Mouse (Mus musculus) layer of hippocampus, postnatal 36 days (tissue): ENCODE data around the gene Rnf145. TPM values are rescaled to one million over a fixed set of nuclear protein-coding genes. Genes with fewer than 3 reads are reported as not detected.

Experiments used
- DNase-seq, 2 experiments: peaks; one replicate each; pipeline ENCODE4 v3.0.0; 2022
- total RNA-seq, 2 experiments: library from RNA; stranded (reverse); gene quantifications; 2 replicates each; pipeline ENCODE4 v1.2.3; 2021

Rnf145 gene
- 100 to 1,000 TPM in 1 of 2 experiments, 10 to 100 TPM in 1; 98.8 to 105 TPM for total RNA-seq

DNA sequence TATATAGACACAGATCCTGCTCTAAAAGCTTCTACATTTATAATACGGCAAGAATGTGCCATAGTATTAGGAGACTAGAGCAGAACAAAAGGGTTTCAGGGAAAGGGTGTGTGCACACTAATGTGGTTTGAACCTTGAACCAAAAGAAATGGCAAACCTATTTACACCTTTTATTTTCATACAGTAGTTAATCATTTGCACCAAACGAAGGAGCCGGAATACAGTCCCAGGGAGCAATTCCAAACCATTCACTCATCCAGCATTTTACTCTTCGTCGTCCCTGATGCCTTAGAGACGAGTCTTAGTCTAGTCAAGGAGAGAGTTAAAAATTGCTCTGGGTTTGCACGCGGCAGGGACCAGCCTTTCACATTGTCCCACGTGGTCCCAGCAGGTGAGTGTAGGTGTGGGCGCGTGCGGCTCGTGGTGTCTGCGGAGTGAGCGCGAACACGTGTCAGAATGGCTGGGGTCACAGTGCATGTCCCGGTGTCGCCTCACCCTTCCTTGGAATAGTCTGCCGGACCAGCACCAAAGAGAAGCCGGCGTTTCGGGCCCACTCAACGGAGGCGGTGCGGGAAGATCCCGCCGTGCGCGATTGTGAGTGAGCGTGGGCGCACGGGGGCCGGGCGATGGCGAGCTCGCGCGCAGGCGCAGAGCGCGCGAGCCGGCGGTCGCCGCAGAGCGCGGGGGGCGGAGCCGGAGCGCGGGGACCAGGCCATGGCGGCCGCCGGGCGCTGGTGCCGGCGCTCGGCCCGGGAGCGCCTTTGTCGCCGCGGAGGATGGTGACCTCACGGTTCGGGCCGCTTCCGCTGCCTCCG lies at the start of gene Rnf145:
TSS of gene Rnf145 (plus strand) at position 684 of the 815 bp plus-strand sequence.
- peak; percentile 78 to 80 for DNase-seq

- no peak for DNase-seq
These were observed 48.9 kb upstream of the Rnf145 start for GRCm38 (mm10) chr11:44469646-44470431.

DNA sequence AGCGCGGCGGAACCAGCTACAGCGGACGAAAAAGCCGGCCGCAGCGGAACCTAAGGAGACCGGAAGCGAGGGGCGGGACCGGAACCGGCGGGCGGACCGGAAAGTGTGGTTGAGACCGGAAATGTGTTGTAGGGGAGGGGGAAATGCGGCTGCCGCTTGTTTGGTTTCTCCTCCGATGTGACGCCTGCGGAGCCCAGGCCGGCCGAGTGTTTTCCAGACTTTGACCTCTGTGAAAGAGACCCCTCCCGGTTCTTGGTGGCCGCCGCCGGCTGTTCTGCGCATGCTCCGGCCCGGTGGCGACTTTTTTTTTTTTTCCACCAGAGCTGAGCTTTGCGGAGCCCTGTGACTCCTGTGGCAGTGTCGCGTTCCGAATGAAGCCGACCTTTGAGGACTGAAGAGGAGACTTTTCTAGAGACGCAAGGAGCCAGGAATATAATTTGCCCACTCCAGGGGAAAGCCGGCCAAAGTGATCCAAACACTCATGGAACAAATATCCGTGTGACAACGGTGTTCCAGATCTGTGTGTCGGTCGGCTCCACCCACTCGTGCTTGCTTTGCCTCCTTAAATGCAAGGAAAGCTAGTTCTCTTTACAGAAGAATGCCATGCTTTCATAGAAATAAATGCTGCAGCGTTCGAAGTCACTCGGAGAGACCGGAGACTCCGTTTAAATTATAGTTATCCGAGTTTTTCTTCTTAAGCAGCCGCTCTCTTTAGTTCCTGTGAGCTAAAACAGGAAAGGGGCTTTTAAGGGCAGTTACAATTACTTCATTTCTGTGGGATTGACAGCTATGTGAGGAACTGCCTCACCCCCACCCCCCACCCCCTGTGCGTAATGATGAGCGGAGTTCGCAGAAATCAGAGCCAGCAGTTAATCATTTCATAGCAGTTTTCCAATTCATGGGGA lies 48.1 kb upstream of the Rnf145 start, which contains the start of gene Ublcp1:
TSS of gene Ublcp1 (minus strand) at position 67 of the 905 bp plus-strand sequence.
- DNase-seq, result peak; percentile 91 to 92

DNA sequence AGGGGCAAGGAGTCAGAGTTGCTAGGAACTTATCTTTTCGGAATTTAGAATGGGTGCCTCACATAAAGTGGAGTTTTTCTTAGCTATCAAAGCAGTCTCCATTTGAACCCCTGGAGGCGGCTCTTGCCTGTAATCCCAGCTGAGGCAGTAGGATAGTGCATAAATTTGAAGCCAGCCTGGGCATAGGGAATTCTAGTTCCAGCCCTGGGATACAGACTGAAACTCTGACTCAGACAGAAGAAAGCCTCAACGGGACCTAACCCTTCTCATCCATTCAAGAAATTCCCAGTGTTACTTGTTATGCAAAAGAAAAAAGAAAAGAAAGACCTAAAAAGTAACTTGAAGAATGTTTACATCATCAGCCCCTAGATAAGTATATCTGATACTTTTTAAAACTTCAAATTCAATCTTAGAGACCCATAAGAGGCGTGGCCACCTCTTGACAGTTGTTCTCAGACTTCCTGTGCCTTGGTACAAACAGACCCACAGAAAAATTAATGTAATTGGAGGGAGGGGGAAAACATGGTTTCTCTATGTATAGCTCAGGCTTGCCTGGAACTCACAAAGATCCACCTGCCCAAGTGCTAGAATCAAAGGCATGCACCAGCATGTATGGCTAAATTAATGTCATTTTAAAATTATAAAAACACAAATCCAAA lies 47.3 kb upstream of the Rnf145 start:
- DNase-seq, result peak in 1 of 2 experiments; percentile 1

DNA sequence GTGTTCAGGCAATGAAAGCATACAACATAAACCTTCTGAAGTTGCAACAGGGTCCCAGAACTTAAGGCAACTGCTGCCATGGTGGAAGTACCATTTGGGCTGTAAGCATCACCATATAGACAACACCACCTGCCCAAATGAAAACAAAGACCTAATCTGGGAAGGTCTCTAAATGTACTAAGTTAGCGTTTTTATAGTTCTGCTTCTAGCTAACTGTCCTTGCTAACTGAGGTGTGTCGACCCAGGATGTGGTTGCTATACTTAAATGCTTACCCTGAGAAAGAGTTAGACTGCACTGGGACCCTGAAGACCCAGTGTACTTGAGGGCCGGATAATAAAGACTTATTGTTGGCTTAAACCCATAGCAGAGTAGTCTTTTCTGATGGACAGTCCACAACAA lies 43.3 kb upstream of the Rnf145 start:
- no peak for DNase-seq

GRCm38 (mm10) chr11:44476445-44476844 lies 42.3 kb upstream of the Rnf145 start:
- no peak for DNase-seq

DNA sequence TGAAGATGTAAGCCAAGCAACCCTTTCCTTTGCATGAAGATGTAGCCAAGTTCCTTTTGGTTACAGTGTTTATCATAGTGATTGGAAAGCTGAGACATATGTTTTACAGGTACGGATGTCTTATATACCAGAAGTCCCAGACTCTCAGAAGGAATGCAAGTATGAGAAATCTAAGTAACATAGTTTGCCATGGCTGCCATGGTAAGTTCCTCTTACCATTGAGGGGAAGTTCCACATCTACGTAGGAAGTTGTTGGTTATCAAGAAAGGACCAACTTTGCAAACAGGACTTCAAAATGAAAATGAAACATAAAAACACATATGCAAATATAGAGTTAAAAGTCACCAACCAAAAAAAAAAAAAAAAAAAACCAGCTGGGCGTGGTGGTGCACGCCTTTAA lies 40.4 kb upstream of the Rnf145 start:
- DNase-seq, result no peak

- DNase-seq, result no peak
These were observed 38.5 kb upstream of the Rnf145 start for GRCm38 (mm10) chr11:44480246-44480645.

DNA sequence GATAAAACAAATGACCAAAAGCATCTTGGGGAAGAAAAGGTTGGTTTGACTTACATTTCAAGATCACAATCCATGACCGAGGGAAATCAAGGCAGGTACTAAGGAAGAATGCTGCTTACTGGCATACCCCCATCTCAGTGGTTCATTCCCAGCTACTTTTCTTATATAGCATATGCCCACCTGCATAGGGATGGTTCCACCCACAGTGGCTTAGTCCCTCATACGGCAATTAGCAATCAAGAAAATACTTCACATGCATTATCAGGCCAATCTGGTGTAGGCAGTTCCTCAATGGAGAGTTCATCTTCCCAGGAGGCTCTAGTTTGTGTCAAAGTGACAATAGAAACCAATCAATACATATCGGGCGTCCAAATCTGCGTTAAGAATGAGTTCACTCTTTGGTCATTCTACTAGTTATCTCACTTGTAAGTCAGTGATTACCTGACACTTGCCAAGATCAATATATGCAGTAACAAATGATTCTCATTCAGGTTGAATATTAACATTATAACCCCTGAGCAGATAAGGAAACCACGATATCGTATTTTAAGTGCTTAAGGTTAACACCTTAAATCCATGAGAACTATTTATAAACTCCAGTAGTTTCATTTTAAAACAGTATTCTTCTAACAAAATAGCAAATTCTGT lies 33.6 kb upstream of the Rnf145 start:
- no peak for DNase-seq

DNA sequence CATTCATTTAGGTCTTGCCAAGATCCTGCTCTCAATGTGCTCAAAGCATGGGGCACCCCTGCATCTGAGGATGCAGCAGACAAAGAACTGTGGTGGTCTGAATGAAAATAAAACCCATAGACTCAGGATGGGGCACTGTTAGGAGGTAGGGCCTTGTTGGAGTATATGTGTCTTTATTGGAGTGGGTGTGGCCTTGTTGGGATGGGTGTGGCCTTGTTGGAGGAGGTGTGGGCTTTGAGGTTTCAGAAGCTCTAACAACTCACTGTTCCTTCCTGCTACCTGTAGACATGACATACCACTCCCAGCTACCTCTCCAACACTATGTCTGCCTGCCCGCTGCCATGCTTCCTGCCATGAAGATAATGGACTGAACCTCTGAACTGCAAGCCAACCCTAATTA lies 29.6 kb upstream of the Rnf145 start:
- DNase-seq, result no peak

DNA sequence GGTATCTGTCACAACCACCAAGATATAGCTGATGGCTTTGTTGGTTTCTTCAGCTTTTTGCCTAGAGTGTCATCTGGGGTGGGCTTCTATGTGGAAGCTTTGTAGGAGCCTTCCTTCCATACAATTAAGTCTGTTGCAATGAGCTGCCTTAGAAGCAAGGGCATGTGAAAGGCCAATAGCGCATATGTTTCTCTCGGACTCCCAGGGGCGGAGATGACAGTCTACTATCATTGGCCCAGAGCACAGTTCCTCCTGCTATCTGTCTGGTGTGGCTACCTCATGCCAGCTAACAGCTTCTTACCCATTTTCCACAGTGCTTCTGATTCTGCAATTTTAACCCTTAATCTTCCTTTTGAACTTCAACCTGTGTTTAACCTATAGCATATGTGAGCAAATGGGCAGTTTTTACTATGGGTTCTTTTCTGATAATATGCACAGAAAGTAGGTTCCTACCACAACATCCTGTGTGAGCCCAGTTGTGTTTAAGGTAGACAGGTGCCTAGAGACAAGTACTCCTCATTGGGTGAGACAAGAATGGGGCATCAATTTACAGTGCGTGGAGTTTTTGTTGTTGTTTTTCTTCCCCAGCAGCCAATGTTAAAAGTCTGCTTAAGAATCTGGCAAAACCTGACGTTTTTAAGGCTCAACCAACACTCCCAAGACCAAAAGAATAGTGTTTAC lies 24.0 kb upstream of the Rnf145 start:
- no peak for DNase-seq

GRCm38 (mm10) chr11:44496217-44496616 lies 22.5 kb upstream of the Rnf145 start:
- DNase-seq, result no peak

DNA sequence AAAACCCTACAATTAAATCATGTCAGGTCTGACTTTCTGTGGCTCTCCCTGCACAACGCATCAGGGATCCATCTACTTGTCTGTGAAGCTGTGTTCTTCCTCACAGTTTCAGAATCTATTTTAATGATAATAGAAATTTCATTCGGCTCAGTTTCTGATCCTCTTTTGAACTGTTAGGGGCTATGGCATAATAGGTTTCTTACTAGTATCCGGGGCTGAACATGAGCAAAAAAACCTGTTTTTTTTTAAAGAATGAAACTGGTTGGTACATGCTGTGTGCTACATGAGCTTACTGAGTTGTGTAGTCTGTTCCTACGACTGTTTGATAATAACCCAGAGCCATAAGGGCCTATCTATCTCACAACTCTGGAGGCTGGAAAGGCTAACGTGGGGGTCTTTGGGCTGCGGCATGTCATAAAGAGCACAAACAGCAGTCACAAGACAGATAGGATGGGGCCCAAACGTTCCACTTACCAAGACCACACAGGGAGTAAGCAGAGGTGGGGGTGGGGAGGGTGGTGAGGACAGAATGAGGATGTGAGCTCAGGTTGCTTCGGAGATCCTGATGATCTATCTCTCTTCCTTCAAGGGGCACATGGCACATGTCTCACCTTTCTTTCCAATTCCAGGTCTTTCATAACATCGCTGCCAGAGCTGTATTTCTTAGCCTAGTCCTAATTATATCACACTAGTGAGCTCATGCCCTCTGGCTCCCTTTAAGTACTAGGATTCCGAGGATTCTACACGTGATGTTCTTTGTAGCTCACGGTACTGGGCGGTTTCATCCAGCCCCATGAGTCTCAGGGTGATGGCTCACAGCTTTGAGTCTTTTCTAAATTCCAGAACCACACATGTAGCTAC lies 20.1 kb upstream of the Rnf145 start:
- DNase-seq, result no peak

GRCm38 (mm10) chr11:44500966-44501365 lies 17.8 kb upstream of the Rnf145 start:
- DNase-seq, result no peak

DNA sequence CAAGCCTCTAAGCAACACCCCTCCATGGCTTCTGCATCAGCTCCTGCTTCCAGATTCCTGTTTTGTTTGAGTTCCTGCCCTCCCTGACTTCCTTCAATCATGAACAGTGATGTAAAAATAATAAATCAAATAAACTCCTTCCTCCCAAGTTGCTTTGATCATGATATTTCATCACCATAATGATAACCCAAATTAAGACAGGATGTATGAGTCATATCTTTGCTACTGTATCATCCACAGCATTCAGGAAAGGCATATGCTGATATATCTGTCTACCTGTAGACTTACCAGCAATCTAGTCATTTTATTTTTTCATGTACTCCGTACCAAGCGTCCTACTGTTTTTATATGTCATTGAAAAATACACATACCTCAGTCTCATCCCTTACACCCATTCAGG lies 17.3 kb upstream of the Rnf145 start:
- no peak for DNase-seq

DNA sequence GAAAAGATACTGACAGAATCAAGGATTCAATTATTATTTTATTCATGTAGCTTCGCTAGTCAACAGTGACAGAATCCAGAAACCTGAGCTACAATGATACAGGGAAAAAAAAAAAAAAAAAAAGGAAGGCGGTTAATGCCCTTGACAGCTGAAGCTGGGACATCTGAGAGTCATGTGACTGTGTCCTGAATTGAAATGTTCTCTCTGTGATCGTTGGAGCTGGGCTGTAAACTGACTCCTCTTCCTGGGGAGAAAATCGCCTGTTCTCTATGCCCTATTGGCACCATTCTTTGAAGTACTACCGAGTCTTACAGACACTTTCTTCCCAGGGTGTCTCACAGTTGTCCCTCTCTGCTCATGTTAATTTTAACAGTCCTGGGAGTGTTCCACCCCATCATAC lies 15.8 kb upstream of the Rnf145 start:
- no peak for DNase-seq

GRCm38 (mm10) chr11:44504146-44504545 lies 14.6 kb upstream of the Rnf145 start:
- no peak for DNase-seq

- no peak for DNase-seq
These were observed 14.0 kb upstream of the Rnf145 start for GRCm38 (mm10) chr11:44504761-44505160.

DNA sequence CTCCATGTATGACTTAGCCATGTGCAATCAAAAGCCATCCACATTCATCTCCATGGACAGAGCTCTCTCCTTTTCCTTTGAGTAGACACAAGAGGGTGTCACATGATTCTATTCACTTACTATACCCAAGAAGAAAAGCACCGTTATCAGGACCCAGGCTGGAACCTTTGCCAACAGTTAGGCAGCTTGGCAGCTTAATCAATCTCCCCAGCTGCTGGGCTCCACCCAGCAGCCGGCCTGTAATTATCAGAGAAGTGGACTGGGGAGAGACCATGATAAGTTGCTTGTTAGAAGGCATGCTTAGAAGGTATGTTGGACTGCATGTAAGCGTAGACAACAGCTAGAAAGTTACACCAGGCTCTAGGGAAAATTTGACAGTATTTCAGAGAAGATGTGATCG lies 9.9 kb upstream of the Rnf145 start:
- DNase-seq, result no peak

- no peak for DNase-seq
These were observed 8.9 kb upstream of the Rnf145 start for GRCm38 (mm10) chr11:44509906-44510305.
